Mouse (Mus musculus): Measurements from ENCODE around the gene Hlcs.

GRCm38 (mm10) chr16:94235718-94236117 lies 77.7 kb downstream of the Hlcs start:
- TF ChIP-seq POLR2A (IDR thresholded peaks at IDR 0.05; ENCODE audit: insufficient read depth, low read length) (no peak), CTCF (IDR thresholded peaks at IDR 0.05; ENCODE audit: low read depth, low read length) (no peak), EP300 (IDR thresholded peaks at IDR 0.05; ENCODE audit: insufficient read depth, low read depth, low read length) (no peak)

Measured in ES-Bruce4 (cell line).